Mouse (Mus musculus) intestine, postnatal 0 days (tissue): ENCODE results near the gene Taz. TPM values are rescaled to one million over a fixed set of nuclear protein-coding genes. Genes with fewer than 3 reads are reported as not detected.

Experiments
- ATAC-seq: fragments of 200-750 bp; cut with Nextera tagmentation; 2 replicates; pipeline ENCODE4 v1.8.0; 2017; ENCODE audit warnings: mild to moderate bottlenecking, moderate TSS enrichment, moderate library complexity
- H3K27ac ChIP-seq: fragments of 300-500 bp; sonication (generic); 2 replicates; pipeline ENCODE4 v1.5.1; 2014; ENCODE audit warnings: mild to moderate bottlenecking, low read depth, low read length, moderate library complexity
- H3K27me3 ChIP-seq: fragments of 300-500 bp; sonication (generic); replicated peaks from 2 replicates; pipeline ENCODE4 v1.6.1; 2014; ENCODE audit warnings: low read length, mixed read lengths; ENCODE audit not compliant: control insufficient read depth, insufficient read depth
- H3K36me3 ChIP-seq: fragments of 300-500 bp; sonication (generic); 2 replicates; pipeline ENCODE4 v1.6.1; 2014; ENCODE audit warnings: mild to moderate bottlenecking, moderate library complexity; ENCODE audit not compliant: control insufficient read depth, insufficient read depth
- H3K4me1 ChIP-seq: fragments of 300-500 bp; sonication (generic); replicated peaks from 2 replicates; pipeline ENCODE4 v1.6.1; 2014; ENCODE audit warnings: antibody characterized with exemption, low read length, mixed read lengths; ENCODE audit not compliant: control insufficient read depth, insufficient read depth
- H3K4me2 ChIP-seq: fragments of 300-500 bp; sonication (generic); replicated peaks from 2 replicates; pipeline ENCODE4 v1.6.1; 2014; ENCODE audit warnings: low read depth, mild to moderate bottlenecking, moderate library complexity
- H3K4me3 ChIP-seq: fragments of 300-500 bp; sonication (generic); 2 replicates; pipeline ENCODE4 v1.5.1; 2014; ENCODE audit warnings: low read depth, low read length
- H3K9ac ChIP-seq: fragments of 300-500 bp; sonication (generic); 2 replicates; pipeline ENCODE4 v1.6.1; 2014; ENCODE audit warnings: mild to moderate bottlenecking, low read depth, low read length
- H3K9me3 ChIP-seq: fragments of 300-500 bp; sonication (generic); 2 replicates; pipeline ENCODE4 v1.6.1; 2016; ENCODE audit warnings: mixed run types; ENCODE audit not compliant: control insufficient read depth
- CTCF ChIP-seq: sonication (generic); IDR thresholded peaks from 2 replicates; pipeline ENCODE4 v1.5.1; 2016; ENCODE audit warnings: low read depth, mild to moderate bottlenecking, control low read depth, antibody characterized with exemption, moderate library complexity
- WGBS: fragments of 180-500 bp; shearing (Covaris S2); extraction: QIAGEN DNeasy Blood & Tissue Kit; methylation state at CpG from one replicate; pipeline ENCODE4 v1.1.7; 2014; 5-methylcytosine and 5-hydroxymethylcytosine counted together
- polyA plus RNA-seq: library from polyadenylated mRNA; unstranded; fragments of >200 nt; fragmentation: Nextera tagmentation; extraction: Ambion mirVana; gene quantifications from 2 replicates; pipeline ENCODE4 v1.2.1, GENCODE M21; 2015

Gene Taz
- polyA plus RNA-seq, 1 experiment from 2014 or later: 64.0 TPM

DNA sequence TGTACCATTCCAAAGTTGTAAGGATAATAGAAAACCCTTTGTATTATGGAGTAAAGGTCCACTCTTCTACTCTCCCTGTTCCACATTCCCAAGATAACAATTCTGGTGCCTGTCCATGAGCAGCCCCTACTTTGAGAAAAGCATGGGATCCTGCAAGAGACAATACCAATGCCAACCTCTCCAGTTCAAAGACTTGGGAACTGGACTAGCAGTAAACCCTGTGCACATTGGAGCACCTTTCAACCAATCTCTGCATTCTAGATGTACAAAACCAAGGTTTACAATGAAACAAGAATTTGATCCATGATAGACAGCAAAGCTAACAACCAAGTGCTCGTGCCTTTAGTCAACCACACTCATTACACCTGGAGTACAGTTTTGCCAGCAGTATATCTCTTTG, 36.6 kb upstream of the Taz start:
- no peaks in the 10 kb centered on the region for H3K9me3 ChIP-seq
- H3K4me2 ChIP-seq: peak overlapping the region; percentile 72
- no peaks in the 10 kb centered on the region for H3K4me1 ChIP-seq
- no peak for TF ChIP-seq CTCF
- peak overlapping the region; percentile 80 for H3K27ac ChIP-seq
- 42% methylated on average over 1 of the region's 1 CpGs for WGBS
- peak overlapping the region; percentile 45 for H3K4me3 ChIP-seq
- H3K9ac ChIP-seq: peak overlapping the region; percentile 54; the same call in 1 of the 2 replicates
- no peaks in the 10 kb centered on the region for H3K27me3 ChIP-seq
- peaks cover 6% of the 10 kb centered on the region; the same call in 1 of the 2 replicates for H3K36me3 ChIP-seq
- no peak for ATAC-seq

DNA sequence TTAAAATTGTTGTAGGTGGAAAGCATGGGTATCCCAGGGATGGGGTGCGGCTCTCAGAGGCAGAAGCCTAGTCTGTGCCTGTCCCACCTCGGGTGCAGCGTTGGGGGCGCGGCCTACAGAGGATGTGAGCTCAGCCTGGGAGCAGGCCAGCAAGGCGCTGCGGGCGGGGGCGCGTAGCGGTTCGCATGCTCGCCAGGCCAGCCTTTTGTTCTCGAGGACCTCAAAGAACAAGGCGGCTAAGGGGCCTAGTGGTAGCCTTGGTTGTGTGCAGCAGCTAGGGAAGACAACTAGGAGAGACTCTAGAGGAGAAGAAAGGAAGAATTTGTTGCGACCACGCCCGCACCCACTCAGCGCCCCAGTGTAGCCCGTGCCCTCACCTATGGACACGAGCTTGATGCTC, 36.0 kb upstream of the Taz start:
- Histone ChIP-seq H3K9ac (peak overlapping the region; percentile 54), H3K27ac (peak overlapping the region; percentile 80), H3K4me3 (peak overlapping the region; percentile 45), H3K9me3 (no peaks in the 10 kb centered on the region), H3K36me3 (peaks cover 4% of the 10 kb centered on the region; the same call in 1 of the 2 replicates), H3K4me1 (no peaks in the 10 kb centered on the region), H3K4me2 (peak overlapping the region; percentile 72), H3K27me3 (no peaks in the 10 kb centered on the region)
- ATAC-seq: peak; percentile 12; the same call in 1 of the 2 replicates
- WGBS: 25% methylated on average over 21 of the region's 21 CpGs
- no peak for TF ChIP-seq CTCF

DNA sequence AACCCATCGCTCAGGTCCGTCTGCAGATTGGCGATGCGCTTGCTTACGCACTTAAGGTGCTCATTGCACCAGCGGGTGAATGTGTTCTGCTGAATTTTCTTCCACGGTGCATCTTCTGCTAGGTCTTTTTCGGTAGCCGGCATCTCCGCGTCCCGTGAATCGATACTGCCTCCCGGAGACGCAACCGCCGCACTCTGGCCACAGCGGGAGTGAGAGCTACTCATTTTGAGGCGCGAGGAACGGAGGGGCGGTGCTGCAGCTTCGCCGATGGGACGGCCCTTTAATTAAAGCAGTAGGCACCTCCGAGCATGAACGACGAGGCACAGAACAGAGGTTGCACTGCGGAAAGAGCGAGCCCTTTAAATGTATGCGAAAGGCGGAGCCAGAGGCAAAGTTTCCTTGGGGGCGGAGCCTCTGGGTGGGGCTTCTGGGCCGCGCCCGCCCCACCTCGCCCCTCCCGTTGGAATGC, 35.5 kb upstream of the Taz start:
- no peaks in the 10 kb centered on the region for H3K27me3 ChIP-seq
- peak; percentile 83 for ATAC-seq
- no peaks in the 10 kb centered on the region for H3K36me3 ChIP-seq
- 14% methylated on average over 38 of the region's 38 CpGs for WGBS
- H3K9ac ChIP-seq: peak overlapping the region; percentile 54
- no peaks in the 10 kb centered on the region for H3K4me1 ChIP-seq
- peak overlapping the region; percentile 80 for H3K27ac ChIP-seq
- peak overlapping the region; percentile 72 for H3K4me2 ChIP-seq
- TF ChIP-seq CTCF: peak; percentile 19; the same call in 1 of the 2 replicates
- H3K4me3 ChIP-seq: peak overlapping the region; percentile 45
- H3K9me3 ChIP-seq: no peaks in the 10 kb centered on the region

DNA sequence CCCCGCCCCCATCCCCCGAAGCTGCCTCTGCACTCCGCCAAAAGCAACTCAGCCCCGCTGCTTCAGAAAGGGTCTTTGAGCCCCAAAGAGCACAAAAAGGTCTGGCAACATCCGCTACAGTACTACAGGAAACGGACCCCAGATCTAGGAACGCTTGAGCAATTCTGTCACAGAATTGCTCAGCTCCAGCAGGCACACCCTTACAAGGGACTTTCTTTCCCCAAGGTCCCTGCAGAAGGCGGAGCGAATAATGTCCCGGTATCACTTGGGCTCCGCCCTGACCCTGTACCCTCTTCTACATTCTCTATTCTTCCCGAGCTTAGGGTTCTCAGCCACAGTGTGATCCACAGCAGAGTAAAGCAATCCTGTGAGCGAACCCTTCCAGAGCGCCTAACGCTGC, 35.0 kb upstream of the Taz start:
- no peak for TF ChIP-seq CTCF

DNA sequence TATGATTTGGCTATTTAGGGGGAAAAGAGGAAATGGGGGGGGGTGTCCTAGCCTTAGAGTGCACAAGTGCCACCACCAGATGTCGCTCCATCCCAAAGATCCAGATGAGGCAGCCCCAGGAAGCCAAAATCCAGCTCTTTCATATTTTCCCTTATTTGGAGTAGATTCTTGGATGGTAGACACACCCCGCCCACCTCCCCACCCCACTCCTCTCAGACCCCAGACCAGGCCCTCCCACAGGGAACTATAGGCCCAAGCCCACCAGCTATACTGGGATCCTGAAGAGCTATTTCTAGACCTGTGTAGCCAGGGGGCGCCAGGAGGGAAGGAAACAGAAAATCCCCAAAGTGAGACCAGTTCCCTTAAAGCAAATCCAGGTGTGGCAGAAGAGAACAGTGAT, 33.1 kb upstream of the Taz start:
- H3K36me3 ChIP-seq: no peaks in the 10 kb centered on the region
- TF ChIP-seq CTCF: peak; percentile 70
- H3K4me2 ChIP-seq: peak overlapping the region; percentile 72
- H3K4me1 ChIP-seq: no peaks in the 10 kb centered on the region
- H3K4me3 ChIP-seq: peak overlapping the region; percentile 38
- no peaks in the 10 kb centered on the region for H3K27me3 ChIP-seq
- 0 out of 2 replicates have a peak, but pooled peaks have one; percentile 17 for ATAC-seq
- H3K27ac ChIP-seq: 0 out of 2 replicates have a peak overlapping the region, but pooled peaks have one; percentile 71
- H3K9ac ChIP-seq: no peak overlapping the region
- no peaks in the 10 kb centered on the region for H3K9me3 ChIP-seq
- WGBS: 8% methylated on average over 3 of the region's 3 CpGs

More for the DNA sequence above, 35.0 kb upstream of the Taz start:
- peak; percentile 36 for ATAC-seq
- H3K9ac ChIP-seq: no peak overlapping the region
- H3K27ac ChIP-seq: peak overlapping the region; percentile 57
- H3K27me3 ChIP-seq: no peaks in the 10 kb centered on the region
- H3K4me2 ChIP-seq: peak overlapping the region; percentile 72
- H3K36me3 ChIP-seq: no peaks in the 10 kb centered on the region
- H3K9me3 ChIP-seq: no peaks in the 10 kb centered on the region
- whole genome bisulfite sequencing: 26% methylated on average over 15 of the region's 15 CpGs
- H3K4me1 ChIP-seq: no peaks in the 10 kb centered on the region
- peak overlapping the region; percentile 45 for H3K4me3 ChIP-seq

DNA sequence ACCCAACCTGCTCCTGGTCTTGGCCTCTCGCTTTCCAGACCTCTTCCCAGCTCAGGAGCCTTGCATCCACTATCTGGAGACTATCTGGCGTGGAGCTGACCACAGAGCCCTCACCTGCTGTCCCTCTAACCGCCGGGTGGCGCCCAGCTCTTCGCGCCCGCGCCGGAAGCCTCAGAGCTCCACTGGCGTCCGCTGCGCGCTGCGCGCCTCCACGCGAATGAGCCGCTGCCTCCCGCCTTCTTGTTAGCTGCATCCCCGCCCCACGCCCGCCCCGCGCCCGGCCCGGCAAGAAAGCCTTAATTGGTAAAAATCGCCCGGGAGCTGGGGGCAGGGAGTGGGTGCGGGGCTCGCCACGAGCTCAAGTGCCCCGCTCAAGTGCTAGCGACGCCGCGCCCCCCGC, 32.1 kb upstream of the Taz start, which contains the start of gene Flna:
Gene Flna (minus strand): TSS at position 206 of the 400 bp plus-strand sequence.
- H3K9me3 ChIP-seq: no peaks in the 10 kb centered on the region
- H3K4me3 ChIP-seq: peak within 1 kb of the TSS; percentile 38
- no peaks in the 10 kb centered on the region for H3K27me3 ChIP-seq
- H3K9ac ChIP-seq: peak within 1 kb of the TSS; percentile 37; the same call in 1 of the 2 replicates
- H3K4me1 ChIP-seq: no peaks in the 10 kb centered on the region
- no peaks in the 10 kb centered on the region for H3K36me3 ChIP-seq
- peak; percentile 70 for TF ChIP-seq CTCF
- peak within 1 kb of the TSS; percentile 71 for H3K27ac ChIP-seq
- H3K4me2 ChIP-seq: peak within 1 kb of the TSS; percentile 72
- no peak for ATAC-seq
- 26% methylated on average over 37 of the region's 38 CpGs for WGBS
